Mouse (Mus musculus): Measurements from ENCODE around the gene Bmf. TPM values are rescaled to one million over a fixed set of nuclear protein-coding genes. Genes with fewer than 3 reads are reported as not detected.

Gene Bmf
- polyA plus RNA-seq, 1 experiment from 2014 or later: 1.9 TPM

- Histone ChIP-seq H3K27me3 (replicated peaks; ENCODE audit: control insufficient read depth, insufficient read depth, low read length) (no peaks in the 10 kb centered on the region), H3K4me3 (ENCODE audit: low read depth, low read length) (no peak overlapping the region), H3K36me3 (ENCODE audit: control insufficient read depth, insufficient read depth, low read length) (no peaks in the 10 kb centered on the region), H3K9me3 (ENCODE audit: control insufficient read depth, low read length) (no peaks in the 10 kb centered on the region), H3K4me2 (no peak overlapping the region), H3K27ac (ENCODE audit: low read depth, low read length) (peak overlapping the region; percentile 48; the same call in 1 of the 2 replicates), H3K4me1 (replicated peaks; ENCODE audit: control insufficient read depth, insufficient read depth, low read length) (peaks cover 27% of the 10 kb centered on the region), H3K9ac (ENCODE audit: low read depth, low read length) (no peak overlapping the region)
- no peak for ATAC-seq (replicated peaks; ENCODE audit: low FRiP score)
- no peak for DNase-seq (ENCODE audit: low spot score)
- 45% methylated on average over 10 of the region's 10 CpGs for WGBS
Observed at GRCm38 (mm10) chr2:118532401-118532800, 17.1 kb downstream of the Bmf start.

GRCm38 (mm10) chr2:118529466-118530181, 19.9 kb downstream of the Bmf start:
- no peak overlapping the region for H3K4me3 ChIP-seq (ENCODE audit: low read depth, low read length)

GRCm38 (mm10) chr2:118526545-118526944, 22.9 kb downstream of the Bmf start:
- no peak overlapping the region for H3K9ac ChIP-seq (ENCODE audit: low read depth, low read length)
- H3K36me3 ChIP-seq (ENCODE audit: control insufficient read depth, insufficient read depth, low read length): no peaks in the 10 kb centered on the region
- no peaks in the 10 kb centered on the region for H3K27me3 ChIP-seq (replicated peaks; ENCODE audit: control insufficient read depth, insufficient read depth, low read length)
- ATAC-seq (replicated peaks; ENCODE audit: low FRiP score) (no peak), DNase-seq (ENCODE audit: low spot score) (no peak)
- peaks cover 20% of the 10 kb centered on the region for H3K4me1 ChIP-seq (replicated peaks; ENCODE audit: control insufficient read depth, insufficient read depth, low read length)
- no peak overlapping the region for H3K4me2 ChIP-seq
- no peak overlapping the region for H3K4me3 ChIP-seq (ENCODE audit: low read depth, low read length)
- WGBS: 83% methylated on average over 5 of the region's 5 CpGs
- no peaks in the 10 kb centered on the region for H3K9me3 ChIP-seq (ENCODE audit: control insufficient read depth, low read length)
- no peak overlapping the region for H3K27ac ChIP-seq (ENCODE audit: low read depth, low read length)

More at GRCm38 (mm10) chr2:118529466-118530181, 19.9 kb downstream of the Bmf start:
- Histone ChIP-seq H3K27me3 (replicated peaks; ENCODE audit: control insufficient read depth, insufficient read depth, low read length) (no peaks in the 10 kb centered on the region), H3K4me2 (0 out of 2 replicates have a peak overlapping the region, but pooled peaks have one; percentile 0), H3K36me3 (ENCODE audit: control insufficient read depth, insufficient read depth, low read length) (no peaks in the 10 kb centered on the region), H3K9me3 (ENCODE audit: control insufficient read depth, low read length) (no peaks in the 10 kb centered on the region), H3K9ac (ENCODE audit: low read depth, low read length) (no peak overlapping the region), H3K27ac (ENCODE audit: low read depth, low read length) (peak overlapping the region; percentile 68; the same call in 1 of the 2 replicates), H3K4me1 (replicated peaks; ENCODE audit: control insufficient read depth, insufficient read depth, low read length) (peaks cover 23% of the 10 kb centered on the region)
- DNase-seq (ENCODE audit: low spot score) (no peak), ATAC-seq (replicated peaks; ENCODE audit: low FRiP score) (peak; percentile 55)
- 60% methylated on average over 7 of the region's 7 CpGs for WGBS

GRCm38 (mm10) chr2:118524811-118525210, 24.7 kb downstream of the Bmf start:
- ATAC-seq (replicated peaks; ENCODE audit: low FRiP score): no peak
- H3K4me1 ChIP-seq (replicated peaks; ENCODE audit: control insufficient read depth, insufficient read depth, low read length): peaks cover 25% of the 10 kb centered on the region
- 69% methylated on average over 3 of the region's 3 CpGs for WGBS

GRCm38 (mm10) chr2:118523163-118523730, 26.2 kb downstream of the Bmf start:
- Histone ChIP-seq H3K4me1 (replicated peaks; ENCODE audit: control insufficient read depth, insufficient read depth, low read length) (peaks cover 21% of the 10 kb centered on the region), H3K27me3 (replicated peaks; ENCODE audit: control insufficient read depth, insufficient read depth, low read length) (no peaks in the 10 kb centered on the region), H3K4me2 (no peak overlapping the region), H3K36me3 (ENCODE audit: control insufficient read depth, insufficient read depth, low read length) (no peaks in the 10 kb centered on the region), H3K4me3 (ENCODE audit: low read depth, low read length) (no peak overlapping the region), H3K27ac (ENCODE audit: low read depth, low read length) (no peak overlapping the region), H3K9me3 (ENCODE audit: control insufficient read depth, low read length) (no peaks in the 10 kb centered on the region), H3K9ac (ENCODE audit: low read depth, low read length) (no peak overlapping the region)
- ATAC-seq (replicated peaks; ENCODE audit: low FRiP score): no peak
- 60% methylated on average over 5 of the region's 5 CpGs for WGBS
- DNase-seq (ENCODE audit: low spot score): no peak

More at GRCm38 (mm10) chr2:118524811-118525210, 24.7 kb downstream of the Bmf start:
- Histone ChIP-seq H3K4me3 (ENCODE audit: low read depth, low read length) (no peak overlapping the region), H3K9ac (ENCODE audit: low read depth, low read length) (no peak overlapping the region), H3K9me3 (ENCODE audit: control insufficient read depth, low read length) (no peaks in the 10 kb centered on the region), H3K4me2 (no peak overlapping the region), H3K27me3 (replicated peaks; ENCODE audit: control insufficient read depth, insufficient read depth, low read length) (no peaks in the 10 kb centered on the region), H3K27ac (ENCODE audit: low read depth, low read length) (no peak overlapping the region), H3K36me3 (ENCODE audit: control insufficient read depth, insufficient read depth, low read length) (no peaks in the 10 kb centered on the region)
- DNase-seq (ENCODE audit: low spot score): no peak

- Histone ChIP-seq H3K4me3 (ENCODE audit: low read depth, low read length) (no peak overlapping the region), H3K27me3 (replicated peaks; ENCODE audit: control insufficient read depth, insufficient read depth, low read length) (no peaks in the 10 kb centered on the region), H3K36me3 (ENCODE audit: control insufficient read depth, insufficient read depth, low read length) (no peaks in the 10 kb centered on the region), H3K4me2 (no peak overlapping the region), H3K9me3 (ENCODE audit: control insufficient read depth, low read length) (no peaks in the 10 kb centered on the region), H3K27ac (ENCODE audit: low read depth, low read length) (peak overlapping the region; percentile 55; the same call in 1 of the 2 replicates), H3K4me1 (replicated peaks; ENCODE audit: control insufficient read depth, insufficient read depth, low read length) (peaks cover 21% of the 10 kb centered on the region), H3K9ac (ENCODE audit: low read depth, low read length) (no peak overlapping the region)
- no peak for DNase-seq (ENCODE audit: low spot score)
- 2% methylated on average over 2 of the region's 2 CpGs for WGBS
- peak; percentile 24; the same call in 1 of the 2 replicates for ATAC-seq (replicated peaks; ENCODE audit: low FRiP score)
Observed at GRCm38 (mm10) chr2:118522265-118522664, 27.2 kb downstream of the Bmf start.

- H3K9me3 ChIP-seq (ENCODE audit: control insufficient read depth, low read length): no peaks in the 10 kb centered on the region
- H3K27ac ChIP-seq (ENCODE audit: low read depth, low read length): peak overlapping the region; percentile 0; the same call in 1 of the 2 replicates
- H3K9ac ChIP-seq (ENCODE audit: low read depth, low read length): no peak overlapping the region
- WGBS: 42% methylated on average over 9 of the region's 9 CpGs
- peaks cover 21% of the 10 kb centered on the region for H3K4me1 ChIP-seq (replicated peaks; ENCODE audit: control insufficient read depth, insufficient read depth, low read length)
- H3K4me2 ChIP-seq: no peak overlapping the region
- H3K27me3 ChIP-seq (replicated peaks; ENCODE audit: control insufficient read depth, insufficient read depth, low read length): no peaks in the 10 kb centered on the region
- H3K4me3 ChIP-seq (ENCODE audit: low read depth, low read length): no peak overlapping the region
- peak; percentile 64 for ATAC-seq (replicated peaks; ENCODE audit: low FRiP score)
- DNase-seq (ENCODE audit: low spot score): no peak
- no peaks in the 10 kb centered on the region for H3K36me3 ChIP-seq (ENCODE audit: control insufficient read depth, insufficient read depth, low read length)
Observed at GRCm38 (mm10) chr2:118520042-118520933, 29.2 kb downstream of the Bmf start.
